Mouse (Mus musculus) frontal cortex, postnatal 14 days (tissue): ENCODE data around the gene Ap3b2.
"Not testable (repeated sequence)": the region's sequence is repeated elsewhere in the genome, so short reads cannot be mapped to it uniquely, and the experiment has no call there.

ENCODE experiments used
- DNase-seq, 2 experiments: peaks; one replicate each; pipeline ENCODE4 v3.0.0; 2022; ENCODE audit warnings: low spot score in 2 of 2

The Ap3b2 gene

GRCm38 (mm10) chr7:81493331-81494021, at the start of gene Ap3b2:
Gene Ap3b2 (minus strand): TSS chr7:81493925.
- DNase-seq: peak; percentile 57 to 64

- DNase-seq: no peak
These were observed 49.2 kb upstream of the Ap3b2 start for GRCm38 (mm10) chr7:81542934-81543333.

GRCm38 (mm10) chr7:81541924-81542524, 48.3 kb upstream of the Ap3b2 start:
- DNase-seq: peak; percentile 50 to 64

- no peak for DNase-seq
These were observed 47.3 kb upstream of the Ap3b2 start for GRCm38 (mm10) chr7:81540999-81541398.

- DNase-seq: peak in 1 of 2 experiments; percentile 27
These were observed 45.8 kb upstream of the Ap3b2 start for GRCm38 (mm10) chr7:81539565-81539964.

- peak in 1 of 2 experiments; percentile 45 for DNase-seq
These were observed 44.4 kb upstream of the Ap3b2 start for GRCm38 (mm10) chr7:81538070-81538675.

DNA sequence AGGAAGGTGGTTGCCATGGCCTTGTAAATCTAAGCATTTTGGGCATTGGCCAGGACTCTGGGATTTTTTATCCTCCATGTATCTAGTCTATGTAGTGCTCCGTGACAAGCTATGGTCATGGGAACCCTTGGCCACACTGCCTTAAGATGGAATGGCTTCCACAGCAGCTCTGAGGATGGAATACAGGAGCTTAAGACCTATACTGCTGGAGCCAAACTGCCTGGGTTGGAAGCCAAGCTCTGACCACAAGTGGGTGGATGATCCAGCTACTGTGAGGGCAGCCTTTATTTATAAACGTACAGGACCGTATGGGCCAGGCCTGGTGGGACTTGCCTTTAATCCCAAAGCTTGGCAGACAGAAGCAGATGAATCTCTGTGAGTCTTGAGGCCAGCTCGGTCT, 42.8 kb upstream of the Ap3b2 start:
- DNase-seq: no peak

- DNase-seq: no peak
These were observed 37.7 kb upstream of the Ap3b2 start for GRCm38 (mm10) chr7:81531462-81531861.

DNA sequence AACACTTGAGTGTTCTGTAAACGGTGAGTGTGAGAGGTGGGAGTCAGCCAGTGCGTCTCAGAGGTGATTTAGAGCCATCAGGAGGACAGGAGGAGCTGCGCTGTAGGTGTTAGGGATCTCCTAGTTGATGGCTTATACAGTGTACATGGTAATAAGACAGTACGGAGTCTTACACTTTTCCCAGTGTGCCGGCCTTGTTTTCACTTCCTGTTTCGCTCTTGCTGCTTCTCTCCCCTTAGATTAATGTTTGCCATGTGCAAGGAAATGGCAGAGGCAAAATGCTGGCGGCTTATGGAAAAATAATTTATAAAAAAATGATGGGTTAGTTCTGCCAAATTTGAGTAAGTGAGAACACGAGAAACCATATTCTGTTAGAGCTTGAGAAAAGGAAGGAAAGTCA, 35.2 kb upstream of the Ap3b2 start:
- no peak for DNase-seq

DNA sequence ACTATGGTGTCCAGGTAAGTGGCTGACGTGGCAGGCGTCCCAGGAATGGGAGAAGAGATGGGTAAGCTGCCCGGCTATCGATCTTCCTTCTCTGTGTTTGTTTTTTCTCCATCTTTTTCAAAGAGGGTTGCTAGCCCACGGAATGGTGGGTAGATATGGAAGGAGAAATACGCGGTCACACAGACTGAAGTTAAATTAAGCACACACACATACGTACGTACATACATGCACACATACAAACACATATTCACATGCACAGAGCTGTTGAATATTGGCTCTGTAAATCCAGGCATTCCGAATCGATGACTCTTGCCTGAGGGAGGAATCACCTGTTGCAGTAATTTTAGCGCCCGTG, 29.9 kb upstream of the Ap3b2 start:
- DNase-seq: no peak

DNA sequence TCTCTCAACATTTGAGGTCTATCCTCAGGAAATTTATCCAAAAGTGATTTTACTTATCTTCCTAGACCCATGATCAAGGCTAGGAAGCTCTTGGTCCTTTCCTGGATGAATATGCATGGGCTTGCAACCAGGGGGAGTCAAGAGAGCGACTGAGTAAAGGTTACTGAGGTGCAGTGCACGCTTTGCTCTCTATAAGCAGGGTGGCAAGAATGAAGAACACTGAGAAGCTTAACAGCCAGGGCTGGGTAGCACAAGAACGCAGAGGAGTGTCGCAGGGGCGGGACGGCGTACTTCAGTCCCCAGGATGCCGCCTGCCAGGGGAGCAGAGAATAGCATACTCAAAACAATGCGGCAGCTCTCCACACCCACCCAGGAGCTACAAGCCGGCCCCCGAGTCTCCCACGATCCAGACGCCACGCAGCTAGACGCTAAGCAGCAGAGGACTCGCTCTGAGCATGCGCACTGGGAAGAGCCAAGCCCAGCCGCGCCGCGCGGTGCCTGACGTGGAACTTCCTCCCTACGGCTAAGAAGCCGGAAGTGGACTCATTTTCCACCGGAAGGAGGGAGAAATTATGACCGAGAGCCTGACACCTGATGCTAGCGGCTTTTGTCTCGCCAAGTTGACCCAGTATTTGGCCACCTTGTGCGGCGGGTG, 29.4 kb upstream of the Ap3b2 start:
- peak; percentile 80 to 86 for DNase-seq

DNA sequence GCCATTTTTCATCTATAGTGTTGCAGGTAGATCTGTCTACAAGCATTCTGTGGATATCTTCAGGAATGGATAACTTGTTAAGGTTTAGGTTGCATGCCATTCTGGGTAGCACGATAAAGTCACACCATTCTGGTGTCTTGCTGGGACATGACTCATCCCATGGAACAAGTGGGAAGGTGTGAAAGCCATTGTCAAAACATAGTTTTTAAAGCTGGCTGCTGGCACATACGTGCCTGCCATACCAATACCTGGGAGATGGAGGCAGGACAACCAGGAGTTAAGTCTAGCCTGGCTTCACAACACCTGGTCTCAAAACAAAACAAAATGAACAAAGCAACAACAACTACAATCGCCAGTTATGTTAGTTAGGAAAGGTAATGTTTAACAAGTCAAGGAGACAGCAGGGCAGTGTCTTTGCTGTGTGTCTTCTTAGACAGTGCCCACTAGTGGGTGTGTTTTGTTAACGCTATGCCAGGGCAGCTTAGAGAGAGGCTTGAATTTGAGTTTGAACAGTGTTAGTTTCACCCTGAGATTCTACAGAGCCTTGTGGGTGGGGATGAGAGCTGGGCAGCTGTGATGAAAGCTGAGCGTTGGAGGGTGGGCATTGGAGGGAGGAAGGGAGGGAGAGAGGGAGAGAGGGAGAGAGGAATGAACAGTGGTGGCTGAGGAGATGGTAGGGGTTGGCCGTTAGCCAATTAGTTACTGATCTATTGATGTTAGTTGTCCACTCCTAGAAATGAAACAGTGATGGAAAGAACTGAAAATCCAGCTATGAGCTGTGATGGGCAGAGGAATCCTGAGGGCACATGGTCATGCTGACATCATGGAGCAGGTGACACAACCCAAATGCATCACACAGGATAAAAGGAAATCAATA, 22.7 kb upstream of the Ap3b2 start:
- DNase-seq: no peak

GRCm38 (mm10) chr7:81514906-81515590, 21.3 kb upstream of the Ap3b2 start:
- DNase-seq: no peak

DNA sequence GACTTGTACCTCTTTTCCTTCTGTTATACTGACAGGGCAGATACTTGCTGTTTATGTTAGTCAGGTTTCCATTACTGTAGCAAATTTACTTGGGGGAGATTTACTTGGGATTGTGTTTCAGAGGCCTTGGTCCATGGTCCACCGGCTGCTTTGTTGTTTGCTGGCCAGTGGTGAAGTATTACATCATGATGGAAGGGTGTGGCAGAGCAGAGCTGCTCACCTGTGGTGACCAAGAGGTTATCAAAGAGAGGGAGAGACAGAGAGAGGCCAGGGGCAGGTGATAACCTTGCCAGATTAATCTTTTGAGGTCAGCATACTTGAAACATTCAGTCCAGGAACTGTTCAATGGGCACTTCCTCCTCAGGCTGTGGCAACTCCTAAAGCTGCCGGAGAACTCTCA, 7.3 kb upstream of the Ap3b2 start:
- DNase-seq: no peak

DNA sequence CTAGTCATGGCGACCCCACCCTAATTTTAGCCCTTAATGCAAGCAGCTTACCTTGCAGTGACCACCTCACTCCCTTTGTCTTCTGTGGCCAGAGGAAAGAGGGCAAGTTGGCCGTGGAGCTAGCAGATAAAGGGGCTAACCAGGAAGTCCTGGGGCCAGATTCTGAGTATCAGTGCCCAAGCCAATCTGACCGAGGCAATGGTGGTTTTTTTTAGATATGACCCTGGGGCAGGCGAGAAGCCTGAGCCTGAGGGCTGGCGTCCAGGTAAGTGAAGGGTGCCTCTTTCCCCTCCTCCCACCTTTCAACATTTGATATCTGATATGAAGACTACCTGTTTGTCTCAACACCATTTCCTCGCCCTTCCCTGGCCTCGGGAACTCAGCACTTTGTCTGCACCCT, 4.5 kb upstream of the Ap3b2 start, which contains the start of gene BC048679:
Gene BC048679, minus strand, starts transcription at position 101 of the 400 bp plus-strand sequence.
- no peak for DNase-seq

GRCm38 (mm10) chr7:81497171-81497570, 3.4 kb upstream of the Ap3b2 start:
- no peak for DNase-seq

GRCm38 (mm10) chr7:81492628-81493027, 1.1 kb downstream of the Ap3b2 start:
- DNase-seq: no peak

- no peak for DNase-seq
These were observed 4.1 kb downstream of the Ap3b2 start for GRCm38 (mm10) chr7:81489649-81490048.

GRCm38 (mm10) chr7:81480800-81481199, 12.9 kb downstream of the Ap3b2 start:
- DNase-seq: no peak

DNA sequence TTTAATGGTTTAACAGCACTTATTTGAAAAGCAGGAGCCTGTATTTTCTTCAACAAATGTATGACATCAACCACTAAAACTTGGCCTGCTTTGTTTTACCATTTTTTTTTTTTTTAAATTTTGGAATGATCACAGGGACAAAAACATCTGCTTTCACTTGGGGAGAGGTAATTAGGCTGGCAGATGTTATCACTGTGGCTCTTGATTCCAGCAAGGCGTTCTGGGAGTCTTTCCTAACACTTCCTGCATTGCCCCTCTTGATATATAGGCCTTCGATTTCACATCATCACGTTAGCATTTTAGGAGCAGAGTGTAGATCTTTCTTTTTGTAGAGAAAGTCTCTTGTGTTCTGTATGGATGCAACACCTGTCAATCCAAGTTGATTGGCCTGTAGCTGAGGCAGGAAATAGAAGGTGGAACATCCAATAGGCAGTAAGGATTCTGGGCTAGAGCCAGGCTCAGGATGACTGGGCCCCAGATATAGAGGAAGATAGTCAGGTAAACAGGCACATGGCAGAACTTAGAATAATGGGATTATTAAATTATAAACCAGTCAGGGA, 14.1 kb downstream of the Ap3b2 start:
- DNase-seq: no peak

DNA sequence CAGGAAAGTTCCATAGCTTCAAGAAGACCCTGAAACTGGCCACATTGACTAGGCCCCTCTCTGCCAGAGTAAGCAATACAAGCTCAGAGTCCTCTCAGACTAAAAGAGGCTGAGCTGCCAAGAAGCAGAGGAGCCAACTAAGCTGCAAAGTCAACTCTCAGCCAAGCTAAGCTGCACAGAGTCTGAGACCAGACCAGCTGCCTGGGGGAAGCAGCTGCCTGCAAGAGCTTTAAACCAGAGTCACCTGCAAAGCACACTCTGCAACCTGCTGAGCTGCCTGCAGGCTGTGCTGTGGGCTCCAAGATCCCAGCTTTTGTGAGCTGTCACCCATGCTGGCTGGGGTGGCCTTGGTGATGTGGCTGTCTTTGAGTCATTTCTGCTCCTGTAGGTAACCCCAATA, 15.5 kb downstream of the Ap3b2 start:
- DNase-seq: not testable (repeated sequence)
